Mouse (Mus musculus) cortical plate, adult 2 months (tissue): ENCODE results near the gene Ptdss2.

Source experiments
- CTCF ChIP-seq: fragments of 200-500 bp; IDR thresholded peaks from 2 replicates; pipeline ENCODE4 v1.5.1; 2011; ENCODE audit warnings: mild to moderate bottlenecking, control low read depth, low read length; ENCODE audit not compliant: insufficient read depth; ENCODE audit errors: extremely low read depth
- POLR2A ChIP-seq: fragments of 200-500 bp; IDR thresholded peaks from 2 replicates; pipeline ENCODE4 v1.6.1; 2011; ENCODE audit warnings: mild to moderate bottlenecking, low read length, control low read depth; ENCODE audit not compliant: insufficient read depth; ENCODE audit errors: extremely low read depth

DNA sequence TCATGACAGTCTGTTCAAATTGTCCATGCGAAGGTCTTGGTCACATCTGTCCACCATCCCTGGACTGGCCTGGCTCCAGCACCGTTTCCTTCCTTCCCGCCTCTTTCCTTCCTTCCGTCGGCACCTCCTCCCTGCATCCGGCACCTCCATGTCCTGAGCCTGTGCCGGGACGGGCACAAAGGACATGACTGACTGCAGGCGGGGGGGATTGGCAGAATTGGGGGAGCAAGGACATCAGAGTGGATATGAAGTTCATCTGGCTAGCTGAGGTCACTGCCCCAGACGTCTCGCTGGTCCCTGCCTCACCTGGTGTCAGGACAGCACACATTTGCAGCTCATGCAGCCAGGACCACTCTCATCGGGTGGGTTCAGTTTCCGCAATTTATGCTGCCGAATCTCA, 68.9 kb downstream of the Ptdss2 start:
- TF ChIP-seq CTCF (no peak), POLR2A (no peak)
